ENCODE assay signal across 8 mouse cellular contexts in genomic region chr6:127404070-127404810, GRCm38 (mm10). TPM values are rescaled to one million over a fixed set of nuclear protein-coding genes. Genes with fewer than 3 reads are reported as not detected.
A peak's percentile ranks its signal among the peaks of the same experiment; 100 is the strongest.
DNase-seq lines count a peak whose midpoint lies in the region.

No protein-coding gene starts in this region.

- intact Hi-C loops in left cerebral cortex, postnatal 14 days (cut with DNase I): no loop called here
- intact Hi-C loops in heart, postnatal 25 days (cut with DNase I): no loop called here

- DNase-seq in gastrocnemius, postnatal 10 days: peak; percentile 43
- DNase-seq in gastrocnemius, adult 18-20 months (ENCODE audit: low spot score): no peak
- DNase-seq in urinary bladder, postnatal 25 days (ENCODE audit: low spot score): peak; percentile 21
- DNase-seq in urinary bladder, adult 18-20 months (ENCODE audit: low spot score in 2 of 2): no peak
- peak; percentile 38 to 53 for DNase-seq in left cerebral cortex, postnatal 14 days (ENCODE audit: low spot score in 2 of 2)
- DNase-seq in right cerebral cortex, adult 2 months (ENCODE audit: low spot score in 2 of 2): peak; percentile 25 to 26
- DNase-seq in heart, postnatal 25 days (ENCODE audit: low spot score): no peak
- DNase-seq in gastrocnemius, adult 8-10 months (ENCODE audit: low spot score in 2 of 2): no peak

RNA-seq across cellular contexts. Expression of gene Parp11, which starts 42.4 kb away (rescaled TPM):
- 1 to 10 TPM; 7.6 to 9.2 TPM for total RNA-seq in gastrocnemius, postnatal 10 days (2021)
- 1 to 10 TPM; 2.4 to 3.0 TPM for total RNA-seq in gastrocnemius, adult 18-20 months (2021)
- 10 to 100 TPM; 32.3 to 32.5 TPM for total RNA-seq in left cerebral cortex, postnatal 14 days (2021)
- total RNA-seq in heart, postnatal 25 days (2021): 1 to 10 TPM; 7.8 to 8.9 TPM
- total RNA-seq in gastrocnemius, adult 8-10 months (2022): 1 to 10 TPM; 2.9 to 4.0 (median 3.9) TPM

Comparison
In these comparisons a context has a peak if more than half of its experiments do, and no peak if none do; other contexts are left out.
1. DNase-seq: peak in gastrocnemius, postnatal 10 days (single experiment), urinary bladder, postnatal 25 days (single experiment), left cerebral cortex, postnatal 14 days (2 of 2) and right cerebral cortex, adult 2 months (2 of 2); none in gastrocnemius, adult 18-20 months (single experiment), urinary bladder, adult 18-20 months (0 of 2), heart, postnatal 25 days (single experiment) and gastrocnemius, adult 8-10 months (0 of 2).